Mouse (Mus musculus) kidney, postnatal 25 days (tissue): ENCODE results near the gene Dbp.

Experiments used
- DNase-seq, 2 experiments: peaks; one replicate each; pipeline ENCODE4 v3.0.0; 2021; ENCODE audit warnings: mixed read lengths in 2 of 2

Dbp gene

GRCm38 (mm10) chr7:45727625-45728024 lies 22.7 kb downstream of the Dbp start:
- DNase-seq, result no peak

- peak; percentile 55 to 78 for DNase-seq
Measured at GRCm38 (mm10) chr7:45730727-45731431, 26.0 kb downstream of the Dbp start.

- no peak for DNase-seq
Measured at GRCm38 (mm10) chr7:45733477-45733876, 28.6 kb downstream of the Dbp start.

GRCm38 (mm10) chr7:45739162-45739763 lies 34.4 kb downstream of the Dbp start:
- peak; percentile 87 to 92 for DNase-seq

- no peak for DNase-seq
Measured at GRCm38 (mm10) chr7:45739820-45740219, 34.9 kb downstream of the Dbp start.

GRCm38 (mm10) chr7:45741308-45741707 lies 36.4 kb downstream of the Dbp start:
- DNase-seq, result no peak

GRCm38 (mm10) chr7:45741777-45742176 lies 36.9 kb downstream of the Dbp start:
- no peak for DNase-seq

GRCm38 (mm10) chr7:45742338-45742737 lies 37.5 kb downstream of the Dbp start:
- no peak for DNase-seq

GRCm38 (mm10) chr7:45744387-45744786 lies 39.5 kb downstream of the Dbp start:
- peak; percentile 87 to 92 for DNase-seq

GRCm38 (mm10) chr7:45746518-45746917 lies 41.6 kb downstream of the Dbp start:
- DNase-seq, result peak in 1 of 2 experiments; percentile 29

GRCm38 (mm10) chr7:45747450-45747849 lies 42.6 kb downstream of the Dbp start:
- DNase-seq, result no peak

- peak in 1 of 2 experiments; percentile 57 for DNase-seq
Measured at GRCm38 (mm10) chr7:45748110-45748509, 43.2 kb downstream of the Dbp start.

- no peak for DNase-seq
Measured at GRCm38 (mm10) chr7:45749401-45749800, 44.5 kb downstream of the Dbp start.

- DNase-seq, result peak; percentile 50 to 63
Measured at GRCm38 (mm10) chr7:45750162-45750561, 45.3 kb downstream of the Dbp start.

GRCm38 (mm10) chr7:45755703-45756102 lies 50.8 kb downstream of the Dbp start:
- DNase-seq, result no peak

GRCm38 (mm10) chr7:45759400-45759799 lies 54.5 kb downstream of the Dbp start:
- peak; percentile 72 to 91 for DNase-seq
